Mouse (Mus musculus): ENCODE data around the gene Myd88.

GRCm38 (mm10) chr9:119375008-119375407, 33.8 kb upstream of the Myd88 start:
- TF ChIP-seq CTCF (IDR thresholded peaks at IDR 0.05; ENCODE audit: extremely low read depth, insufficient read depth, insufficient read length, insufficient replicate concordance) = no peak
- no peak for TF ChIP-seq POLR2A (IDR thresholded peaks at IDR 0.05; ENCODE audit: low read depth, low read length)
